Mouse (Mus musculus): ENCODE measurements at regions not wholly inside any gene's neighbourhood (a gene's known extent, or its start where the extent isn't known, plus 50 kb on each side); places are given as distances from the start of the nearest gene placed in this dataset.

- TF ChIP-seq CTCF (IDR thresholded peaks at IDR 0.05; ENCODE audit: low read depth, low read length) (no peak), GATA1 (IDR thresholded peaks at IDR 0.05; ENCODE audit: borderline replicate concordance, low read length) (no peak)
These were observed 98.1 kb downstream of the Wscd1 start for GRCm38 (mm10) chr11:71847684-71848367.

All from G1E (cell line).